Mouse (Mus musculus): ENCODE measurements around the gene D17Wsu92e. TPM values are rescaled to one million over a fixed set of nuclear protein-coding genes. Genes with fewer than 3 reads are reported as not detected.

The D17Wsu92e gene
- polyA plus RNA-seq, 1 experiment: 89.6 TPM

- no peak overlapping the region for H3K27ac ChIP-seq (ENCODE audit: insufficient read depth, low read depth, low read length)
- H3K36me3 ChIP-seq (ENCODE audit: control insufficient read depth, insufficient read depth, low read length): peaks cover 15% of the 10 kb centered on the region
- 85% methylated on average over 4 of the region's 4 CpGs for WGBS
- no peak overlapping the region for H3K4me3 ChIP-seq (ENCODE audit: low read depth, low read length)
- H3K4me1 ChIP-seq (ENCODE audit: control insufficient read depth, insufficient read depth, insufficient read length, low read length): no peaks in the 10 kb centered on the region; the same call in 1 of the 2 replicates
- H3K27me3 ChIP-seq (ENCODE audit: control insufficient read depth, insufficient read depth, low read length): no peaks in the 10 kb centered on the region
- TF ChIP-seq CTCF (IDR thresholded peaks at IDR 0.05; ENCODE audit: extremely low read depth, insufficient read length, insufficient replicate concordance, low read depth, low read length): no peak
- no peak for TF ChIP-seq POLR2A (IDR thresholded peaks at IDR 0.05; ENCODE audit: low read depth, low read length)
These were observed 36.9 kb downstream of the D17Wsu92e start for GRCm38 (mm10) chr17:27783567-27783966.

GRCm38 (mm10) chr17:27781059-27781687 lies 39.3 kb downstream of the D17Wsu92e start:
- peaks cover 16% of the 10 kb centered on the region for H3K36me3 ChIP-seq (ENCODE audit: control insufficient read depth, insufficient read depth, low read length)
- H3K27me3 ChIP-seq (ENCODE audit: control insufficient read depth, insufficient read depth, low read length): no peaks in the 10 kb centered on the region
- peaks cover 2% of the 10 kb centered on the region for H3K4me1 ChIP-seq (ENCODE audit: control insufficient read depth, insufficient read depth, insufficient read length, low read length)
- no peak for TF ChIP-seq CTCF (IDR thresholded peaks at IDR 0.05; ENCODE audit: extremely low read depth, insufficient read length, insufficient replicate concordance, low read depth, low read length)
- no peak for TF ChIP-seq POLR2A (IDR thresholded peaks at IDR 0.05; ENCODE audit: low read depth, low read length)
- 70% methylated on average over 5 of the region's 5 CpGs for WGBS
- no peak overlapping the region for H3K27ac ChIP-seq (ENCODE audit: insufficient read depth, low read depth, low read length)
- H3K4me3 ChIP-seq (ENCODE audit: low read depth, low read length): no peak overlapping the region

- TF ChIP-seq POLR2A (IDR thresholded peaks at IDR 0.05; ENCODE audit: low read depth, low read length) (no peak), CTCF (IDR thresholded peaks at IDR 0.05; ENCODE audit: extremely low read depth, insufficient read length, insufficient replicate concordance, low read depth, low read length) (no peak)
- Histone ChIP-seq H3K4me1 (ENCODE audit: control insufficient read depth, insufficient read depth, insufficient read length, low read length) (peaks cover 2% of the 10 kb centered on the region), H3K27ac (ENCODE audit: insufficient read depth, low read depth, low read length) (no peak overlapping the region), H3K27me3 (ENCODE audit: control insufficient read depth, insufficient read depth, low read length) (no peaks in the 10 kb centered on the region), H3K36me3 (ENCODE audit: control insufficient read depth, insufficient read depth, low read length) (peaks cover 9% of the 10 kb centered on the region; the same call in 1 of the 2 replicates), H3K4me3 (ENCODE audit: low read depth, low read length) (no peak overlapping the region)
- 65% methylated on average over 3 of the region's 3 CpGs for whole genome bisulfite sequencing
These were observed 40.7 kb downstream of the D17Wsu92e start for GRCm38 (mm10) chr17:27779755-27780154.

- Histone ChIP-seq H3K27me3 (ENCODE audit: control insufficient read depth, insufficient read depth, low read length) (no peaks in the 10 kb centered on the region), H3K4me3 (ENCODE audit: low read depth, low read length) (no peak overlapping the region), H3K36me3 (ENCODE audit: control insufficient read depth, insufficient read depth, low read length) (peaks cover 12% of the 10 kb centered on the region; the same call in 1 of the 2 replicates), H3K27ac (ENCODE audit: insufficient read depth, low read depth, low read length) (no peak overlapping the region), H3K4me1 (ENCODE audit: control insufficient read depth, insufficient read depth, insufficient read length, low read length) (peaks cover 2% of the 10 kb centered on the region)
- WGBS: 89% methylated on average over 9 of the region's 9 CpGs
- no peak for TF ChIP-seq CTCF (IDR thresholded peaks at IDR 0.05; ENCODE audit: extremely low read depth, insufficient read length, insufficient replicate concordance, low read depth, low read length)
- TF ChIP-seq POLR2A (IDR thresholded peaks at IDR 0.05; ENCODE audit: low read depth, low read length): no peak
These were observed 41.6 kb downstream of the D17Wsu92e start for GRCm38 (mm10) chr17:27778671-27779355.

GRCm38 (mm10) chr17:27777823-27778222 lies 42.6 kb downstream of the D17Wsu92e start:
- Histone ChIP-seq H3K27me3 (ENCODE audit: control insufficient read depth, insufficient read depth, low read length) (no peaks in the 10 kb centered on the region), H3K4me3 (ENCODE audit: low read depth, low read length) (no peak overlapping the region), H3K27ac (ENCODE audit: insufficient read depth, low read depth, low read length) (no peak overlapping the region), H3K36me3 (ENCODE audit: control insufficient read depth, insufficient read depth, low read length) (peaks cover 12% of the 10 kb centered on the region; the same call in 1 of the 2 replicates), H3K4me1 (ENCODE audit: control insufficient read depth, insufficient read depth, insufficient read length, low read length) (peaks cover 2% of the 10 kb centered on the region)
- 34% methylated on average over 6 of the region's 6 CpGs for WGBS
- TF ChIP-seq CTCF (IDR thresholded peaks at IDR 0.05; ENCODE audit: extremely low read depth, insufficient read length, insufficient replicate concordance, low read depth, low read length): no peak
- no peak for TF ChIP-seq POLR2A (IDR thresholded peaks at IDR 0.05; ENCODE audit: low read depth, low read length)

- no peaks in the 10 kb centered on the region for H3K27me3 ChIP-seq (ENCODE audit: control insufficient read depth, insufficient read depth, low read length)
- no peak overlapping the region for H3K27ac ChIP-seq (ENCODE audit: insufficient read depth, low read depth, low read length)
- TF ChIP-seq POLR2A (IDR thresholded peaks at IDR 0.05; ENCODE audit: low read depth, low read length): no peak
- TF ChIP-seq CTCF (IDR thresholded peaks at IDR 0.05; ENCODE audit: extremely low read depth, insufficient read length, insufficient replicate concordance, low read depth, low read length): no peak
- 88% methylated on average over 3 of the region's 3 CpGs for WGBS
- peaks cover 10% of the 10 kb centered on the region; the same call in 1 of the 2 replicates for H3K36me3 ChIP-seq (ENCODE audit: control insufficient read depth, insufficient read depth, low read length)
- H3K4me3 ChIP-seq (ENCODE audit: low read depth, low read length): no peak overlapping the region
- H3K4me1 ChIP-seq (ENCODE audit: control insufficient read depth, insufficient read depth, insufficient read length, low read length): peaks cover 2% of the 10 kb centered on the region
These were observed 46.2 kb downstream of the D17Wsu92e start for GRCm38 (mm10) chr17:27774198-27774597.

GRCm38 (mm10) chr17:27771616-27772015 lies 48.8 kb downstream of the D17Wsu92e start:
- Histone ChIP-seq H3K4me1 (ENCODE audit: control insufficient read depth, insufficient read depth, insufficient read length, low read length) (no peaks in the 10 kb centered on the region; the same call in 1 of the 2 replicates), H3K36me3 (ENCODE audit: control insufficient read depth, insufficient read depth, low read length) (peaks cover 18% of the 10 kb centered on the region), H3K27me3 (ENCODE audit: control insufficient read depth, insufficient read depth, low read length) (no peaks in the 10 kb centered on the region), H3K27ac (ENCODE audit: insufficient read depth, low read depth, low read length) (no peak overlapping the region), H3K4me3 (ENCODE audit: low read depth, low read length) (no peak overlapping the region)
- WGBS: 94% methylated on average over 6 of the region's 6 CpGs
- TF ChIP-seq POLR2A (IDR thresholded peaks at IDR 0.05; ENCODE audit: low read depth, low read length) (no peak), CTCF (IDR thresholded peaks at IDR 0.05; ENCODE audit: extremely low read depth, insufficient read length, insufficient replicate concordance, low read depth, low read length) (no peak)

Measured in small intestine, adult 2 months (tissue).